Mouse (Mus musculus) spleen, adult 2 months (tissue): ENCODE measurements around the gene Trim40.

ENCODE experiments used
- CTCF ChIP-seq: fragments of 200-500 bp; IDR thresholded peaks from 2 replicates; pipeline ENCODE4 v1.5.1; 2011; ENCODE audit warnings: mild to moderate bottlenecking, inconsistent platforms; ENCODE audit not compliant: insufficient read depth, insufficient read length, insufficient replicate concordance; ENCODE audit errors: extremely low read depth
- POLR2A ChIP-seq: fragments of 200-500 bp; IDR thresholded peaks from 2 replicates; pipeline ENCODE4 v1.6.1; 2011; ENCODE audit warnings: low read depth, low read length, inconsistent platforms

DNA sequence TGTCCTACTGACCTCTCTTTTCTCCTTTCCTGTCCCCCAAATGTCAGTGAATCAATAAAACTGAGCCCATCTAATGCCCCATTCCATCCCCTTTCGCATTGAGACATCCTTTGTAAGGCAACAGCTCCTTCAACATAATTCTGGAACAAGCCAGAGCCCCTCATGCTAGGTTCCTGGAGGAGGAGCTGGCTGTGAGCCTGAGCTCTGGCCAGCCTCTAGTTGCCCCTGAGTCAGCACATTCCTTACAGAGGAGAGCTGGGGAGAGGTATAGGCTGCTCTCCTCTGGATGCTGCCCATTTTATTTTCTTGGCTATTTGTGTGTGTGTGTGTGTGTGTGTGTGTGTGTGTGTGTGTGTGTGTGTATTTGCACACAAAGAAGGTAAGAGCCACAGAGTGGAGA lies 18.3 kb upstream of the Trim40 start:
- TF ChIP-seq CTCF = no peak
- TF ChIP-seq POLR2A = no peak
